Mouse (Mus musculus) bone marrow macrophage, adult 2 months (primary cell): ENCODE measurements around the gene Dennd1b.

ENCODE experiments used
- CTCF ChIP-seq: IDR thresholded peaks from 2 replicates; pipeline ENCODE4 v1.5.1; 2012; ENCODE audit warnings: low read depth, mild to moderate bottlenecking, low read length, moderate library complexity
- POLR2A ChIP-seq: IDR thresholded peaks from 2 replicates; pipeline ENCODE4 v1.6.1; 2012; ENCODE audit warnings: mild to moderate bottlenecking, low read depth, low read length, borderline replicate concordance

DNA sequence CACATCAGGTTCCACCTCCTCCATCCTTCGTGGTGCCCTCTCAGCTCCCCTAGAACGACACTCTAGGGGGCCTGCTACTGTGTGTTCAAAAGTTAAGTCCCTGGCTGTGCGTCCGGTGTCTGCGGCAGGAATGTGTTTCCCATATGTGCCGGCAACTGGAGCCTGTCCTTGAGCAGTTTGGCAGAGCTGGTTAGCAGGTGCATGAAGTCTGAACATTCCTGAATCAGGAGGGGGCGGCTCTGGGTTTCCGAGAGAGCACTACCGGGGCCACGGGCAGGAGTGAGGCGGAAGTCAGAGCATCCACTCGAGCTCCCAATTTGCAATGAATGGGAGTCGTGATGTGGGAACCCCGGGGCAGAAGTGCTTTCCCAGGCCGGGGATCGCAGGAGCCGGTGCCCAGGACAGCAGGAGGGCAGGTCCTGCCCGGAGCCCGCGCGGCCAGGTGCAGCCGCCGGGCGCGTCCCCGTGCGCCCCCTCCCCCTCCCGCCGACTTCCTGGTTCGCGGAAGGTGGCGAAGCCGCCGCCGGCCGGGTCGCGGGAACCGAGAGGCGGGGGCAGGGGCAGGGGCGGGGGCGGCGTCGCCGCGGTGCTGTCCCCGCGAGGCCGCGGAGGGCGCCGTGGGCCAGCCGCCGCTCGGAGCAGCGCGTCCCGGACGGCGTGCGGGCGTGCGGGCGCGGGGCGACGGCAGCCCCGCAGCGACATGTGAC, at the start of gene Dennd1b:
- TF ChIP-seq CTCF (no peak), POLR2A (peak; percentile 49; the same call in 1 of the 2 replicates)
